Mouse (Mus musculus) forebrain, embryonic 12.5 days (tissue): ENCODE data around the gene Tspo2. TPM values are rescaled to one million over a fixed set of nuclear protein-coding genes. Genes with fewer than 3 reads are reported as not detected.

Source experiments
- polyA plus RNA-seq: library from polyadenylated mRNA; unstranded; fragments of >200 nt; fragmentation: Nextera tagmentation; extraction: Ambion mirVana; gene quantifications from 2 replicates; pipeline ENCODE4 v1.2.1, GENCODE M21; 2016

Tspo2 gene
- polyA plus RNA-seq, 1 experiment from 2014 or later, result 1.5 TPM

Other genes with a start within 250 kb of the Tspo2 start
- 0.09 TPM in 1 of 2 replicates, not detected in the other for gene Trem1, start 218.8 kb downstream of the Tspo2 start, polyA plus RNA-seq
- gene Trem3, start 203.7 kb downstream of the Tspo2 start, polyA plus RNA-seq, result not detected in 2 replicates
- 0.26 and 0.41 TPM in 2 replicates for gene Treml4, start 187.2 kb downstream of the Tspo2 start, polyA plus RNA-seq
- gene Treml2, start 152.0 kb downstream of the Tspo2 start, polyA plus RNA-seq, result 0.11 and 0.23 TPM in 2 replicates
- gene B430306N03Rik, start 135.4 kb downstream of the Tspo2 start, polyA plus RNA-seq, result 0.13 TPM in 1 of 2 replicates, not detected in the other
- 2.4 TPM in 2 replicates for gene Trem2, start 105.1 kb downstream of the Tspo2 start, polyA plus RNA-seq
- 0.97 and 1.2 TPM in 2 replicates for gene Treml1, start 91.6 kb downstream of the Tspo2 start, polyA plus RNA-seq
- 20.7 and 23.4 TPM in 2 replicates for gene Nfya, start 41.6 kb downstream of the Tspo2 start, polyA plus RNA-seq
- gene Oard1, start 41.5 kb downstream of the Tspo2 start, polyA plus RNA-seq, result 82.8 and 87.4 TPM in 2 replicates
- 0.65 and 0.82 TPM in 2 replicates for gene Apobec2, start 18.6 kb downstream of the Tspo2 start, polyA plus RNA-seq
- 0.10 and 0.18 TPM in 2 replicates for gene Unc5cl, start 3.4 kb upstream of the Tspo2 start, polyA plus RNA-seq